In the genomic region with DNA sequence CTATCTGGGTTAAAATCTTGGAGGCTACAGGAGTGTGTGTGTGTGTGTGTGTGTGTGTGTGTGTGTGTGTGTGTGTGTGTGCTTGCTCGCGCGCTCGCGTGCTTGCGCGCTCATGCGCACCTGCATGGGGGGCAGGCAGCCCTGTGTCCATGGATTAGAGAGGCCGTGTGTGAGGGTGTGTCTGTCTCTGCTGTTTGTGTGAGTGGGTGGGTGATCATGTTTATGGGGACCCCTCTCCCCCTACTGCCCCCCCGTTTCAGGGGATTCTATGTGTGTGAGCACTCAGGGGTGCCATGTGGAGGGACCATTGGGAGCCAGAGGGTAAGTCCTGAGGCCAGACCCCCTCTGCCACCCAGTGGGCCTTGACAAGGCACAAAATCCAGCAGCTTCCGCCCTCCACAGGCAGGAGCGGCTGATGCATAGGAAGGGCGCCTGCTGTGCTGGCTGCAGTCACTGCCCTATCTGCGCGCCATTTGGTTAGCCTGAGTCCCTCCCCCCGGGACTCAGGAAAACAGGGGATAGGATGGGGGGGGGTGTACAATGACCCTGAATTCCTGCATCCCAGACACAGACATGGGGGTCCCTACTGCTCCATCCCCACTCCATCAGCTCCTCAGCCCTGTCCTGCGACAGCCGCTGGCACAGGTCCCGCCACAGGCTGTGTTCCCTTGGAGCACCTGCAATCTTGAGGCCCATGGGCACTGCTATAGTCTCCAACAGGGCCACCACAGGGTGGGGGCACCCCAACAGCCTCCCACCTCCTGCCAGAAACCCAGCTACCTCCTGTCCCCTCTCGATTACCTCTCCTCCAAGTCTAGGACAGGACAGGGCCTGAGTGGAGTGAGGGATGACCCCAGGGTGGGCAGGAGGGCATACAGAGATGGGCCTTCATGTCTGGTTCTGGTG, we compare ENCODE assay signal across 9 mouse cellular contexts. TPM values are rescaled to one million over a fixed set of nuclear protein-coding genes. Genes with fewer than 3 reads are reported as not detected.
DNase-seq lines count a peak whose midpoint lies in the region; ATAC-seq and TF ChIP-seq lines count a peak whose summit lies in the region.
"Had no signal": no experiment of that assay in that cellular context is flagged by ENCODE, and none has a peak within 500 bp of the region (broad histone marks: within the 10 kb centered on the region; RNA-seq: fewer than 3 reads in every experiment).

No protein-coding gene starts in this region.

- 3% methylated on average over 20 of the region's 20 CpGs for WGBS in midbrain, postnatal 0 days

- peak; percentile 56 for TF ChIP-seq CTCF in layer of hippocampus, adult 2 months (conservative IDR thresholded peaks at IDR 0.05)
- TF ChIP-seq CTCF in midbrain, postnatal 0 days (IDR thresholded peaks at IDR 0.05), result peak; percentile 67

- H3K27me3 ChIP-seq in midbrain, postnatal 0 days (ENCODE audit: insufficient read depth, low read length), result no peaks in the 10 kb centered on the region

- peaks cover 23% of the 10 kb centered on the region for H3K4me1 ChIP-seq in midbrain, postnatal 0 days (ENCODE audit: insufficient read depth, low read length)

- peak; percentile 44 for ATAC-seq in midbrain, postnatal 0 days (ENCODE audit: low FRiP score)

- H3K9me3 ChIP-seq in midbrain, postnatal 0 days (ENCODE audit: low read length), result no peaks in the 10 kb centered on the region

- H3K4me3 ChIP-seq in layer of hippocampus, adult 2 months, result peak overlapping the region; percentile 78
- peak overlapping the region; percentile 77 for H3K4me3 ChIP-seq in midbrain, postnatal 0 days (ENCODE audit: low read depth, low read length)

- peak overlapping the region; percentile 86 for H3K4me2 ChIP-seq in midbrain, postnatal 0 days (ENCODE audit: low read depth, low read length, poor library complexity, severe bottlenecking)

- DNase-seq in layer of hippocampus, adult 2 months (ENCODE audit: low spot score in 2 of 2), result no peak
- DNase-seq in layer of hippocampus, adult 9-10 months (ENCODE audit: low spot score), result no peak
- DNase-seq in cerebellum, adult 9-11 months, result peak; percentile 88
- DNase-seq in heart, postnatal 4 days, result peak; percentile 38
- DNase-seq in midbrain, postnatal 0 days (ENCODE audit: low spot score), result peak; percentile 81
- DNase-seq in B cell, adult 2 months, result no peak
- no peak for DNase-seq in spleen, adult 12 weeks (ENCODE audit: low spot score)
- DNase-seq in yolk sac, embryonic 10.5 days (ENCODE audit: low spot score), result no peak

- peaks cover 25% of the 10 kb centered on the region for H3K36me3 ChIP-seq in midbrain, postnatal 0 days (ENCODE audit: insufficient read depth, low read length)

- peak overlapping the region; percentile 100 for H3K9ac ChIP-seq in midbrain, postnatal 0 days (replicated peaks; ENCODE audit: low read length, poor library complexity, severe bottlenecking)

- peak overlapping the region; percentile 99 for H3K27ac ChIP-seq in layer of hippocampus, adult 2 months
- H3K27ac ChIP-seq in midbrain, postnatal 0 days (ENCODE audit: low read depth, low read length), result peak overlapping the region; percentile 99

RNA-seq across cellular contexts. Expression of a gene that starts 14.7 kb away (rescaled TPM):
- 100 to 1,000 TPM; 318 to 334 TPM for total RNA-seq in layer of hippocampus, adult 2 months (2021)
- 10 to 100 TPM; 50.2 to 51.9 TPM for total RNA-seq in heart, postnatal 4 days (2021)
- total RNA-seq in midbrain, postnatal 0 days (2014; rRNA removed), result 589 and 657 TPM in 2 replicates
- 24.2 and 26.9 TPM in 2 replicates for polyA plus RNA-seq in midbrain, postnatal 0 days (2015; fragmentation: Nextera tagmentation; extraction: Ambion mirVana)
- total RNA-seq: neutrophil, adult 5-6 weeks had no signal

RNA-seq across cellular contexts. Expression of a gene that starts 21.7 kb away (rescaled TPM):
- 10 to 100 TPM; 12.2 to 18.1 TPM for total RNA-seq in layer of hippocampus, adult 2 months (2021)
- 1 to 10 TPM; 2.2 TPM for total RNA-seq in heart, postnatal 4 days (2021)
- 7.1 and 11.8 TPM in 2 replicates for total RNA-seq in midbrain, postnatal 0 days (2014; rRNA removed)
- 2.1 and 3.7 TPM in 2 replicates for polyA plus RNA-seq in midbrain, postnatal 0 days (2015; fragmentation: Nextera tagmentation; extraction: Ambion mirVana)
- total RNA-seq: neutrophil, adult 5-6 weeks had no signal

RNA-seq across cellular contexts. Expression of a gene that starts 24.3 kb away (rescaled TPM):
- total RNA-seq in layer of hippocampus, adult 2 months (2021), result 10 to 100 TPM; 91.3 to 92.0 TPM
- total RNA-seq in heart, postnatal 4 days (2021), result 10 to 100 TPM; 71.8 to 81.4 TPM
- total RNA-seq in midbrain, postnatal 0 days (2014; rRNA removed), result 25.5 and 38.5 TPM in 2 replicates
- 22.7 and 25.4 TPM in 2 replicates for polyA plus RNA-seq in midbrain, postnatal 0 days (2015; fragmentation: Nextera tagmentation; extraction: Ambion mirVana)

RNA-seq across cellular contexts. Expression of a gene that starts 52.8 kb away (rescaled TPM):
- 100 to 1,000 TPM; 210 to 220 TPM for total RNA-seq in layer of hippocampus, adult 2 months (2021)
- total RNA-seq in heart, postnatal 4 days (2021), result 10 to 100 TPM; 91.4 to 93.4 TPM
- 247 and 273 TPM in 2 replicates for total RNA-seq in midbrain, postnatal 0 days (2014; rRNA removed)
- polyA plus RNA-seq in midbrain, postnatal 0 days (2015; fragmentation: Nextera tagmentation; extraction: Ambion mirVana), result 150 and 154 TPM in 2 replicates

RNA-seq across cellular contexts. Expression of a gene that starts 52.9 kb away (rescaled TPM):
- 10 to 100 TPM; 19.3 to 23.4 TPM for total RNA-seq in layer of hippocampus, adult 2 months (2021)
- total RNA-seq in heart, postnatal 4 days (2021), result 1 to 10 TPM; 6.3 to 6.7 TPM
- total RNA-seq in midbrain, postnatal 0 days (2014; rRNA removed), result 18.5 and 19.3 TPM in 2 replicates
- polyA plus RNA-seq in midbrain, postnatal 0 days (2015; fragmentation: Nextera tagmentation; extraction: Ambion mirVana), result 23.8 and 27.7 TPM in 2 replicates

Comparison
In these comparisons a context has a peak if more than half of its experiments do, and no peak if none do; other contexts are left out.
1. DNase-seq: peak in cerebellum, adult 9-11 months (single experiment), heart, postnatal 4 days (single experiment) and midbrain, postnatal 0 days (single experiment); none in layer of hippocampus, adult 2 months (0 of 2), layer of hippocampus, adult 9-10 months (single experiment), B cell, adult 2 months (0 of 2), spleen, adult 12 weeks (single experiment) and yolk sac, embryonic 10.5 days (single experiment).
2. RNA of a gene that starts 14.7 kb away (total RNA-seq): 589 to 657 TPM in midbrain, postnatal 0 days and 318 to 334 TPM in layer of hippocampus, adult 2 months; 50.2 to 51.9 TPM in heart, postnatal 4 days; every median in the first group is over 4 times any median in the second.